Mouse (Mus musculus): Measurements from ENCODE around the gene Ggt6. TPM values are rescaled to one million over a fixed set of nuclear protein-coding genes. Genes with fewer than 3 reads are reported as not detected.
A peak's percentile ranks its signal among the peaks of the same experiment; 100 is the strongest.

Ggt6 gene
- polyA plus RNA-seq, 1 experiment from 2014 or later = 0.94 TPM

DNA sequence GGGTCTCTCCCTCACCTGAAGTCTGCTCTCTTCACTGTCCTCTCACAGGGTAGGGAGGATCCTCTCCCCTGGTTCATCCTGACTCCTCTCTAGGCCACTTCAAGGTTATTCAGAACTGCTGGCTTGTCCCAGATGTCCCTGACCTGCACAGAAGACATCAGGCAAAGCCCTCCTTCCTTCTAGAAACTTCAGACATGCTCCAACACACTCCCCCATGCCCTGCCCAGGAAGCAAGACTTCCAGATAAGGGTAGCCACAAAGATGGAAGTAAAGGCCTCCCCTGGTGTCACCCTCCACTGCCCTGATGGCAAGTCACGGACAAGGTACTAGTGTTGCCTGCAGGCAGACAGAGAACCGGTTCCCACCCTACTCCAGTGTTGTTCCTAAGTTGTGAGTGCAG lies 40.6 kb upstream of the Ggt6 start:
- Histone ChIP-seq H3K9ac (replicated peaks; ENCODE audit: low read depth) (no peak overlapping the region), H3K27me3 (replicated peaks; ENCODE audit: insufficient read depth, low read length) (no peaks in the 10 kb centered on the region), H3K36me3 (ENCODE audit: insufficient read depth, low read length) (no peaks in the 10 kb centered on the region; the same call in none of the 2 replicates), H3K27ac (ENCODE audit: low read length) (peak overlapping the region; percentile 57; the same call in 1 of the 2 replicates), H3K4me2 (replicated peaks; ENCODE audit: low read depth, low read length) (no peak overlapping the region), H3K4me3 (ENCODE audit: low read depth, low read length) (no peak overlapping the region), H3K4me1 (ENCODE audit: insufficient read depth, low read depth, low read length) (peaks cover 5% of the 10 kb centered on the region; the same call in 1 of the 2 replicates), H3K9me3 (ENCODE audit: low read length) (no peaks in the 10 kb centered on the region)
- ATAC-seq (no peak), DNase-seq (ENCODE audit: low spot score) (no peak)
- TF ChIP-seq EP300 (IDR thresholded peaks at IDR 0.05) = no peak
- no peak for TF ChIP-seq CTCF (IDR thresholded peaks at IDR 0.05)
- WGBS = 71% methylated on average over 2 of the region's 2 CpGs

DNA sequence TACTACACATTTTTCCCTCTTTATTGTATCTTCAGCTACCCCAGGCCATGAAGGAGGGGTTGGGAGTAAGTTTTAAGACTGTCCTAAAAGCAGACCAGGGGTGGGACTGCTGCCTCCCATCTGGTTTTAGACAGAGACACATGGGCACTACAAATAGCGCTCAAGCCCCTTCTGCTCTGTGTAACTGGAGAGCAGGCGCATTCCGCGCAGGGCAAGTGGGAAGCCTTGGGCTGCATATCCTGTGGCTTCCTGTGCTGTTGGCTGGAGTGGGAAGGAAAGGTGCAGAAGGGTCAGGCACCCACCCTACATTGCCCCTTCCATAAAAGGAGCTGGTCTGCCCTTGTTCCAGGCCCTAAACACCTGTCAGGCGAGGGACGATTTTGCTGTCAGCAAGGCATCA lies 39.7 kb upstream of the Ggt6 start:
- no peak for DNase-seq (ENCODE audit: low spot score)
- H3K9ac ChIP-seq (replicated peaks; ENCODE audit: low read depth) = no peak overlapping the region
- H3K27me3 ChIP-seq (replicated peaks; ENCODE audit: insufficient read depth, low read length) = no peaks in the 10 kb centered on the region
- ATAC-seq = no peak
- no peak overlapping the region for H3K4me2 ChIP-seq (replicated peaks; ENCODE audit: low read depth, low read length)
- TF ChIP-seq EP300 (IDR thresholded peaks at IDR 0.05) (no peak), CTCF (IDR thresholded peaks at IDR 0.05) (no peak)
- WGBS = 57% methylated on average over 6 of the region's 6 CpGs
- peaks cover 5% of the 10 kb centered on the region; the same call in 1 of the 2 replicates for H3K4me1 ChIP-seq (ENCODE audit: insufficient read depth, low read depth, low read length)
- peaks cover 4% of the 10 kb centered on the region; the same call in 1 of the 2 replicates for H3K36me3 ChIP-seq (ENCODE audit: insufficient read depth, low read length)
- H3K4me3 ChIP-seq (ENCODE audit: low read depth, low read length) = no peak overlapping the region
- H3K27ac ChIP-seq (ENCODE audit: low read length) = no peak overlapping the region
- H3K9me3 ChIP-seq (ENCODE audit: low read length) = no peaks in the 10 kb centered on the region

DNA sequence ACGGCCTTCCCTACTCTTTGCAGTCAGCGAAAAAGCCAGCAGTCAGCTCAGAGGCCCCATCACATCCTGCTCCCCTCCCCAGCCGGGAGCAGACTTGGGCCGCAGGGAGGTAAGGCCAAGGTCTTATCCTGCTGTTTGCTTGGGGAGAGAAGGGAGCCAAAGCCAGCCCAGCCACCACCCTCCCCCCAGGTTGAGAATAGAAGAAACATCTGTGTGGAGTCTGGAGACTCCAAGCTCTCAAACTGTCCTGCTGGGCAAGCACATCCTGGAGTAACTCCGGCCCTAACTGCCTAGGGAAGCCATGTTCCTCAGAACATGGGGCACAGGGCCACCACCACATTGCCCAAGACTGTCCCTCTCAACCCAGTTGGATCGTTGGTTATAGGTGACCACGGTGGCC lies 38.7 kb upstream of the Ggt6 start:
- H3K36me3 ChIP-seq (ENCODE audit: insufficient read depth, low read length) = peaks cover 4% of the 10 kb centered on the region
- ATAC-seq (peak; percentile 74), DNase-seq (ENCODE audit: low spot score) (peak; percentile 83)
- no peak for TF ChIP-seq CTCF (IDR thresholded peaks at IDR 0.05)
- no peak for TF ChIP-seq EP300 (IDR thresholded peaks at IDR 0.05)
- H3K4me2 ChIP-seq (replicated peaks; ENCODE audit: low read depth, low read length) = no peak overlapping the region
- H3K27ac ChIP-seq (ENCODE audit: low read length) = peak overlapping the region; percentile 78
- peaks cover 5% of the 10 kb centered on the region; the same call in 1 of the 2 replicates for H3K4me1 ChIP-seq (ENCODE audit: insufficient read depth, low read depth, low read length)
- no peak overlapping the region for H3K9ac ChIP-seq (replicated peaks; ENCODE audit: low read depth)
- WGBS = 54% methylated on average over 7 of the region's 7 CpGs
- no peaks in the 10 kb centered on the region for H3K27me3 ChIP-seq (replicated peaks; ENCODE audit: insufficient read depth, low read length)
- H3K9me3 ChIP-seq (ENCODE audit: low read length) = no peaks in the 10 kb centered on the region
- no peak overlapping the region for H3K4me3 ChIP-seq (ENCODE audit: low read depth, low read length)

DNA sequence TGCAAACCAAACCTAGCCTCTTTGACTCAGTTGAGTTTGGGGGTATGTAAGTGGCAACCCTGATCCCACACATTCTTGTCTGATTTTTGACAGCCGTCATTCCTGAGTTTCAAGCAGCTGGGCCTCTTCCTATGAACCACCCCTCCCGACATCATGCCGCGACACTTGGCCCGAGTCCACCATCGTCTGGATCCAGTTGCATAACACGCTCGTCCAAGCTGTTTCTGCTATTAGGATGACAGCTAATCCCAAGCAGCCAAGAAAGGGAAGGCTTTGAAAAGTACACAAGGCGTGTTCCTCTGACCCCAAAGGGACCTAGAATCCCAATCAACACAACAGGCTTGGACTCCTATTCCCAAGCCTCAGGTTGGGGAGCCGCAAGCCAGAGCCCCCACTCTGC lies 38.3 kb upstream of the Ggt6 start:
- Histone ChIP-seq H3K9me3 (ENCODE audit: low read length) (no peaks in the 10 kb centered on the region), H3K36me3 (ENCODE audit: insufficient read depth, low read length) (peaks cover 4% of the 10 kb centered on the region), H3K4me3 (ENCODE audit: low read depth, low read length) (no peak overlapping the region), H3K4me1 (ENCODE audit: insufficient read depth, low read depth, low read length) (peaks cover 5% of the 10 kb centered on the region; the same call in 1 of the 2 replicates), H3K4me2 (replicated peaks; ENCODE audit: low read depth, low read length) (no peak overlapping the region), H3K27ac (ENCODE audit: low read length) (peak overlapping the region; percentile 81), H3K27me3 (replicated peaks; ENCODE audit: insufficient read depth, low read length) (no peaks in the 10 kb centered on the region), H3K9ac (replicated peaks; ENCODE audit: low read depth) (no peak overlapping the region)
- TF ChIP-seq EP300 (IDR thresholded peaks at IDR 0.05) (peak; percentile 88), CTCF (IDR thresholded peaks at IDR 0.05) (no peak)
- DNase-seq (ENCODE audit: low spot score) (peak; percentile 92), ATAC-seq (peak; percentile 84)
- WGBS = 28% methylated on average over 10 of the region's 10 CpGs

DNA sequence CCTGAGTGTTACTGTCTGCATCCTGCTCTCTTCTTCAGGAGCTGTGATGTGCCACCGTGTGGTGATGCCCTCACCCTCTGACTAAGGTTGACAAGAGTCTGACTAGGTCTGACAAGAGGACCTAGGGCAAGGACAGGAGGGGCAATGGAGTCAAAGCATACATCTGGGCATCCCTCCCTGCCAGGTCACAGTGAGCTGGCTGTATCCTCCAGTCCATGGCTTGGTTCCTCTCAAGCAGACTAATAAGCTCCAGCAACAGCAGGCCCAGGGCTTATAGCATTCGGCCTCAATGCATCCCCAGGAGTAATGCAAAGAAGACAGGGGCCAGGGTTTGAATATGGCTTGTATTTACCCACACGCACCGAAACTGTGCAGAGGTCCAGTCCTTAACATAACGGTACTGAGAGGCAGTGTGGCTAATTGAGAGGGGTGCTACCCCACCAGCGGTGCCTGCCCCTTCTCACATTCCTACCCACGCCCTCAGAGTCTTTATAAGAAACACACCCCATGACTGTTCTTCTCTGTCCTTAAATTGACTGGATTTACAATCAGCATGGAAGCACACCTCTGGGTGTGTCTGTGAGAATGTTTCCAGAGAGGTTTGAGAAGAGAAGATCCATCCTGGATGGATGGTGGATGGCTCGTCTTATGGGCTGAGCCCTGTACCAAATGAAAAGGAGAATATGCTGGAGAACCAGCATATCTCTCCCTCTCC lies 37.4 kb upstream of the Ggt6 start:
- Histone ChIP-seq H3K9me3 (ENCODE audit: low read length) (no peaks in the 10 kb centered on the region), H3K4me2 (replicated peaks; ENCODE audit: low read depth, low read length) (no peak overlapping the region), H3K27ac (ENCODE audit: low read length) (peak overlapping the region; percentile 81), H3K4me1 (ENCODE audit: insufficient read depth, low read depth, low read length) (peaks cover 5% of the 10 kb centered on the region; the same call in 1 of the 2 replicates), H3K27me3 (replicated peaks; ENCODE audit: insufficient read depth, low read length) (no peaks in the 10 kb centered on the region), H3K9ac (replicated peaks; ENCODE audit: low read depth) (no peak overlapping the region), H3K4me3 (ENCODE audit: low read depth, low read length) (no peak overlapping the region), H3K36me3 (ENCODE audit: insufficient read depth, low read length) (peaks cover 4% of the 10 kb centered on the region)
- ATAC-seq = no peak
- TF ChIP-seq EP300 (IDR thresholded peaks at IDR 0.05) (no peak), CTCF (IDR thresholded peaks at IDR 0.05) (no peak)
- no peak for DNase-seq (ENCODE audit: low spot score)
- 70% methylated on average over 8 of the region's 8 CpGs for WGBS

DNA sequence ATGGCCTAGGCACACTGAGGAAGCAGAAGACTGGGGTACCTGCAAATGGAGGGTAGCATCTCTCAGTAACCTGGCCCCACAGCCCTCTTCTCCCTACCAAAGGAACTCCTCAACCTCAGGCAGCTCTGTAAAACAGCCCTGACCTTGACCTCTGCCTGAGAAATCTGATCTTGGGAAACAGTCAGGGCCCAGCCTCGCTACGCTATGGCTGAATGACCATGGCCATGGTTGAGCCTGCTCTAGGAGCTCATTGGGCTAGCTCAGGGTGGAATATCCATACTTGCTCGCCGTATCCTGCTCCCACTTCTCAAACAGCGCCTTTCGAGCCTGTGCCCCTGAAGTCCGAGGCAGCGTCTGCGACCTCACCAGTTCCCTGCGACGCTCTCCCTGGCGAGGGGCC lies 34.3 kb upstream of the Ggt6 start:
- Histone ChIP-seq H3K36me3 (ENCODE audit: insufficient read depth, low read length) (peaks cover 4% of the 10 kb centered on the region), H3K9ac (replicated peaks; ENCODE audit: low read depth) (no peak overlapping the region), H3K9me3 (ENCODE audit: low read length) (no peaks in the 10 kb centered on the region), H3K27me3 (replicated peaks; ENCODE audit: insufficient read depth, low read length) (no peaks in the 10 kb centered on the region), H3K4me2 (replicated peaks; ENCODE audit: low read depth, low read length) (no peak overlapping the region), H3K27ac (ENCODE audit: low read length) (no peak overlapping the region), H3K4me1 (ENCODE audit: insufficient read depth, low read depth, low read length) (peaks cover 12% of the 10 kb centered on the region; the same call in 1 of the 2 replicates), H3K4me3 (ENCODE audit: low read depth, low read length) (no peak overlapping the region)
- ATAC-seq = no peak
- 68% methylated on average over 12 of the region's 12 CpGs for WGBS
- DNase-seq (ENCODE audit: low spot score) = no peak
- TF ChIP-seq CTCF (IDR thresholded peaks at IDR 0.05) (no peak), EP300 (IDR thresholded peaks at IDR 0.05) (no peak)
